Mouse (Mus musculus) gastrocnemius, postnatal 4 days (tissue): ENCODE results near the gene Cfap299. TPM values are rescaled to one million over a fixed set of nuclear protein-coding genes. Genes with fewer than 3 reads are reported as not detected.
"Not testable (repeated sequence)": the region's sequence is repeated elsewhere in the genome, so short reads cannot be mapped to it uniquely, and the experiment has no call there.

ENCODE experiments used
- DNase-seq, 2 experiments: peaks; one replicate each; pipeline ENCODE4 v3.0.0; 2021 to 2022; ENCODE audit warnings: low spot score in 2 of 2, mixed read lengths in 2 of 2
- total RNA-seq, 2 experiments: library from RNA; stranded (reverse); gene quantifications; 2 replicates each; pipeline ENCODE4 v1.2.3; 2021

The Cfap299 gene
- total RNA-seq, 2 experiments from 2014 or later = not detected

- no peak for DNase-seq
These were observed 193.3 kb downstream of the Cfap299 start for GRCm38 (mm10) chr5:98522270-98522977.

DNA sequence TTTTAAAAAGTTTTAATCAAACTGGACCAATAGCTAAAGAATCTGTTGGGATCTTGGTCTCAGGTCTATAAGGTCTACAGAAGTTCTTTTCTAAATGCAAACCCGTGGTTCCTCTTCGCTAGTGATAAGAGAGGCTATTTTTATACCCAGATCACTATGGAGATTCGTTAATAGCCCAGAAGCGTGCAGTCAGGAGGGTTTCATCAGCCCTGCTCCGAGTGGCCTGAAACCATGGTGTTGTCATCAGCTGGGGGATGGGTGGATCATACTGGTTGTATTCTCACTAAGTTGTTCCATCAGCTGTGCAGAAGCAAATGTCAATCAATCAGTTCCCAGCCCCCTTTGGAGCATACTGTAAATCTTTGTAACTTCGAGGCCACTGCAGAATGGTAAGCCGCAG, 193.9 kb downstream of the Cfap299 start:
- DNase-seq = no peak

DNA sequence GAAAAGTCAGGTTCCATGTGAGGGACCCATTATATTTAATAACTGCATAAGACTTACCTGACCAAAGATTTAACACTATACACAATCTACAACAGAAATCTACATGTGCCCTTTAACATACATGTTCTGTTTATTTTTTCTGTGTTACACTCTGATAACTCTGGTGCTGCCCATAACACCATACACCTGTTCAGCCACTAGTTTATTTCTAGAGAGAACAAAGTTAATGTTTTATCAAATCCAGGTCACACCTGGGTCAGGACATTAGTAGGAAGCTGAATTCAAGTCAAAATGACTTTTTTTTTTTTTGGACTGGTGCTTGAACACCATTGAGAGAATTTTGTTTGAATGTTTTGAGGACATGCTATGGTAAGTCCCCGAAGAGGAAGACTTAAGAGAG, 194.7 kb downstream of the Cfap299 start:
- DNase-seq = no peak

GRCm38 (mm10) chr5:98541333-98541732, 212.2 kb downstream of the Cfap299 start:
- DNase-seq = no peak

DNA sequence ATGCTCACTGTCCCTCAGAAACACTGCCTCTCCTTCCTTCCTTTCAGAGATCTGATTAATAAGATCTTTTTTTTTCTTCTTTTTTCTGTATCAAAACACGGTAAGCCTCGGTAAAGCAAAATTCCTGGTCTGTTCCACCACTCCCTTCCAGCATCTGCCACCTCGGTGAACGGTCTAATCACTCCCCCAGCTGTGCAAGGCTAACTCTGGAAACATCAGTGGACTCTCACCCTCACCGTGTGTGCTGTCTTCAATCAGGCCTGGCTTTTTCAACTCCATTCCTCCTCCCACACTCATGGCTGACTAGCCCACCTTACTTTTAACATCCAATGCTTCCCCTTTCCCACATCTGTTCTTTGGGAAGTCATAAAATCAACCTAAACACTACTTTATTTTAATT, 221.2 kb downstream of the Cfap299 start:
- DNase-seq = no peak

GRCm38 (mm10) chr5:98550873-98551272, 221.8 kb downstream of the Cfap299 start:
- DNase-seq = no peak

- DNase-seq = no peak
These were observed 223.3 kb downstream of the Cfap299 start, which contains the start of gene Gm11111 for GRCm38 (mm10) chr5:98552395-98552794. Gm11111 (plus strand) TSS chr5:98552695.

DNA sequence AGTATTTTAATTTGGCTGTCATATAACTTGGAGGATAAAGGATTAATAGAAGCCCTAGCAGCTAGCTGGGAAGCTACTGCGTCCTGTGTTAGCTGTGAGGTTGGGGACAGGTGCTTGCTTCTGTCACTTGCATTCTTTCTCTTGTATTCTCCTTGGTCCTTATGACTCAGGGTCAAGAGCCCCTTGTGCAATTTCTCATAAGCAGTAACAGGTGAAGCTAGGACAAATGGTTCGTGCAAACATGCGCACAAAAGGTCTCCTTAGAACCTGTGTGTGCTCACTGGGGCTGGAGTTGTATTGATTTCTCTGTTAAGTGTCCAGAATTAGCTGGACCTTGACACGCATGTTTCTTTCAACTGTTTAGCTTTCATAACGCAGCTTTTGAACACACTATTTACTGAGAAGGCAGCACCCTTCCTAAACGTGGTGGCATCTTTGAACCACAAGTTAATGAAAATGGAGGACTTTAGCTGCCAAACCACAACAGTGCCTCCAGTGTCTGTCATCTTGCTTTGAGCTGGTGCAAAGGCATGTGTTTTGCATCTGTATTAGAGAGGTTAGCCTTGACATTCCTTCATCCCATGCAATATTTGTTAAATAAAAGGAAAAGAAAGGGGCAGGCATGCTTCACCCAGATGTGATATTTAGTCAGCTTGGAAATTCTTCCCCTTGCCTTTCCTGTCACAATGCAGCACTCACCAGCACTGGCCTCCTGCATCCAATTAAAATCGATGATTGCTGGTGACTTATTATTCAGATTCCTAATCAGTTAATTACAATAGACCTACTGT, 223.9 kb downstream of the Cfap299 start:
- no peak for DNase-seq

GRCm38 (mm10) chr5:98561301-98561700, 232.2 kb downstream of the Cfap299 start:
- DNase-seq = no peak

DNA sequence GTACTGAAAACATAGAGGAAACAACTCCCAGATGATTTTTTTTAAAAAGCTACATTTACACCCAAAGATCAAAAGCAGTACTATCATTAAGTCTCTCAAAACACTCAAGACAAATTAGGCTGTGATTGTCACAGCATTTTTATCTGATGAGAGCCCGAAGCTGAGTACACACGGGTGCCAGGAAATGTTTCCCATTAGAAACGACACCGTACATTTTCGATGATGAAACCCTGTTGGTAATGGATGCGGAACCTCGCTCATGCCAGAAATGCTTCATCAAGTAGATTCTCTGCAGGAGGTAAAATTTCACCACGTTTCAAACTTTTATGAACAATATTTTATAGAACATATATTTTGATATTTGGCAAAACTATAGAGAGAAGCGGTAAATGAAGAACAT, 233.7 kb downstream of the Cfap299 start:
- no peak for DNase-seq

GRCm38 (mm10) chr5:98563801-98564200, 234.7 kb downstream of the Cfap299 start:
- no peak for DNase-seq

DNA sequence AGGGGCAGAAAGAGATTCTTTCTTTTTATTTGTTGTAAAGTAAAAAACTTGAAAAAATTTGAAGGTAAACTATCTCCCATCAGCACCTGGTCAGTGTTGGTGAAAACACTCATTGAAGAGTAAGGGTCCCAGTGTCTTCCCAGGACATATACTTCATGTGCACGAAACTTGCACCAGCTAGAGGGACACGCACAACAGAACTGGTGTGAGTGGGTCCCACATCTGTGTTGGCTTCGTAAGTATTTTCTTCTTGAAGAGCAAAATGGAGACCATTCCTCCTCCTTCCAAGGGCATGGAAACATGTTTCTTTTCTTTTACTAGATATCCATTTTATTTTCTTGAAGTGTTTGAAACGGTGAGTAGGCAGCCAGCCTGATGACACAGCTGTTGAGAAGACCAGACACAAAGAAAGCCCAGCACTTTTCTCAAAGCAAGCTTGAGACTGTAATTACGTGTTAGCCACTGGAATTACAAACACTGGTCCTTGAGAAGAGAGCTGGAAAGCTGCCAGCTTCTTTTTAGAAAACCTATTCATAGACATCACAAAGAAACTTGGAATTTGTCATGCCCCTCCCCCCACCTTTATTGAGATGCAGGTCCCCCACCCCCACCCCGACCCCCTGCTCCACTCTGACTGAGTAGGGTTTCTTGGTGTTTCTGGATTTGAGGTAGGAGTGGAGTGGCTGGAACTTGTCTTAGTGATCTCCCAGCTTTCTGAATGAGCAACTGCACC, 237.5 kb downstream of the Cfap299 start:
- DNase-seq = no peak

DNA sequence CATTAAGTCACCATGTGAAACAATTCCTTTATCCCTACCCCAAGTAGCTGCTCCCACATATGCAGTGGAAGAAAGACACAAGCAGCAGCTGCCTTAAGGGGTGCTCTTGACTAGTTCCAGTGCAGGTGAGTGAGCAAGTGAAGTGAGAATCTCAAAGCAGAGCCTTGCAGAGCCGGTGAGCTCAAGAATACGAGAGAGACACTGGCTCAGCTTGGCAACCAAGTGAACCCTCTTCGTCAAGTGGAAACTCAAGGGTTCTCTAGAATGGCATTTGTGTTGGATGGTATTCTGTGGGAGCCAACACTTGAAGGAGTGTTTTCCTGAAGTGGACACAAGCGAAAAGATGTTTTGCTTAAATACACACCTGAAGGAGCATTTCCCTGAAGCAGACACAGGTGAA, 239.4 kb downstream of the Cfap299 start:
- no peak for DNase-seq

GRCm38 (mm10) chr5:98569029-98569513, 240.0 kb downstream of the Cfap299 start:
- DNase-seq = no peak

DNA sequence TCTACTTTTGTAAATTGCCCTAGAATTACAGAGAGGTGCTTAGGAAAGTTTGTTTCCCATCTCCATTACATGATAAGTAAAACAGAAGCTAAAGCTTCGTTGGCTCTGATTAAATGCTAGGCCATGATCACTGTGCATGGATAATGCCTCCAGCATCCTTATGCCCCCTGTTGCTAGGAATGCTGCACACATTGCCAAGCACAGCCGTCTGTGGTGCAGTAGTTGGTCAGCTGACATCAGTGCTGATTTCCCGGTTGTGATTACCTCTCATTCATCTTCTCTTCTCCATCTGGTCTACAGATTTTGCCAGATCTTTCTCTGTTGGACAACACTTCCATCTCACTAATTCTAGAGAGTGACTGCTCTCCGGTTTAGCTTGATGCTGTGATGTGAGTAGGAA, 243.3 kb downstream of the Cfap299 start:
- no peak for DNase-seq

DNA sequence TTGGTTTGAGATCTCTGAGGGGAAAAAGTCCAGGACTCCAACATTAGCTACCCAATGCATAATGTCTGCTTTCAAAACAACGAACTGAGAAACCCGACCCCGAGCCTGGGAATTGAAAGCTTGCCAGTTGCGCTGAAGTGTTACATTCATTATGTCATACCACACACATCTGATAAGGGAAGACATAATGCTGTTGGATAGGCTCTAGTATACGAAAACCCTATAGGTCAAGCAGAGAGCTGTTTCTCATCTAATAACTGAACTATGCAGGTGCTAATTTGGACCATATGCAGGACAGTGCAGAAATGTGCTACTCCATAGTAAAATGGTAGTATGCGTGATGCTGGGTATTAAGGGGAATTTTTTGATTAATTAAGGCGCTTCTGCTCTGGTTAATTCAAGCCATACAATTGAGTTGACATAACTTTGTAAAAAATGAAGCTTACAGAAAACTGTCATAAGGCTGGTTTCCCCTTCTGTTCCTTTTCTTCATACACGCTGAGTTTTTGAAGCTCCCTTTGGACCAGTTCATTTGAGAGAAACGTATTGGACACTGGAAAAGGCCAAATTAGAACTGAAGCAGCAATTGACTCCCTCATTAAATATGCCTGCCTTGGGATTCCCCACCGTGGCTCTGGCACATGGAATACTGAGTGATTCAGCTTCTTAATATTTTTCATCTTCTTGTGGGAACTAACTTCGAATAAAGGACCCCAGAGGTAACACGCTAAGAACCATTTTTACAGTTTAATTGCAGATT, 245.8 kb downstream of the Cfap299 start:
- DNase-seq = no peak

GRCm38 (mm10) chr5:98575471-98575834, 246.3 kb downstream of the Cfap299 start:
- DNase-seq = no peak

DNA sequence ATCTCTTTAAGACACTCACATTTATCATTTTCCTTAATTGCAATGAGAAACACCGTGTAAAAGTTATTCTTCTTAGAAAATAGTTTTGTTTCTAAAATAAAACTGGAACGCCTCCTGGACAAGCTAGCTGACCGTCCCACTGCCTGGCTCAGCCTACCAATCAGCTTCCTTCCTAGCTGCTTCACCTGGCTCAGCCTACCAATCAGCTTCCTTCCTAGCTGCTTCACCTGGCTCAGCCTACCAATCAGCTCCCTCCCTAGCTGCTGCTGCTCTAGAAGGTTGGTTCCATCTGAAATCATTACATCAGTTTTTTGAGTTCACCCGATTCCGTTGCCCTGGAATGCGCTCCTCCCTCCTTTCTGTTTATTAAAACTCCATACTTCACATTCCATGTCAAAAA, 247.4 kb downstream of the Cfap299 start:
- not testable (repeated sequence) for DNase-seq

DNA sequence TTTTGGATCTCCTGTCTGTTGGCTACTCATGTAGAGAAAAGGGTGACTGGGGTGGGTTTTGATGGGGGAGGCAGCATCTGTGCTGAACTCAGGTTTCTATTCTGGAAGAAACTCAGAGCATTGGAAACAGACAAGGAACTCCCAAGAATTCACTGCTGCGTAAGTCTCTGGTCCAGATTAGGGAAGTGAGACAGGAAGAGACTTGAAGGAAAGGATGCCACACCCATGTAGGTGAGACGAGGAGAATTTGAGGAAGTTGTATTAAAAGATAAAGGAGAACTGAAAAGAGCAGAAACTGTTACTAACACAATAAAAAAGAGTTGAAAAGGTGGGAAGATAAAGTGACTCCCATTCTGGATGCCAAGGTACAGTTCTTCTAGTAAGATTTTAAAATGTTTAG, 249.3 kb downstream of the Cfap299 start:
- no peak for DNase-seq

DNA sequence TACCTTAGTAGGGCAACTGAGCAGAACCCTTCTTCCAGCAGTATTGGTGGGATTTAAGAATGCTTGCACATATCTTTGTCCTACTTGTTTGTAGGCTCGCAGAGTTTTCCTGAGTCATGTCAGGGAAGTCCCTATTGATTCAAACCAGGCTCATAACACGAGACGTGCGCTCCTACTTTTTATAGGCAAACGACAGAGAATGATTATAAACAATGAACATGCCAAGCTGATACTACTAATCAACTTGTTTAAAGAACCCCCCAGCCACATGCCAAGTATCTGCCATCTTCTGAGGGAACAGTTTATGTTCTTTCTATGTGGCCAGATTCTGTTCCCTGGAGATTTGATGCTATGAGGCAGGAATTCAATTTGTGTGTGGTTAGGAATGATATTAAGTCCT, 251.7 kb downstream of the Cfap299 start:
- DNase-seq = no peak

GRCm38 (mm10) chr5:98582051-98582450, 252.9 kb downstream of the Cfap299 start:
- DNase-seq = no peak
